ENCODE assay signal across 8 mouse cellular contexts in genomic region chr7:25279861-25280791, GRCm38 (mm10). TPM values are rescaled to one million over a fixed set of nuclear protein-coding genes. Genes with fewer than 3 reads are reported as not detected.
DNase-seq lines count a peak whose midpoint lies in the region; ATAC-seq lines count a peak whose summit lies in the region.

No protein-coding gene starts in this region.

- WGBS in forebrain, embryonic 12.5 days, result 0% methylated on average over 5 of the region's 6 CpGs
- 1% methylated on average over 6 of the region's 6 CpGs for WGBS in hindbrain, embryonic 10.5 days
- WGBS in limb, embryonic 12.5 days, result 0% methylated on average over 6 of the region's 6 CpGs
- WGBS in midbrain, embryonic 13.5 days, result 2% methylated on average over 6 of the region's 6 CpGs

- peaks cover 67% of the 10 kb centered on the region for H3K4me1 ChIP-seq in forebrain, embryonic 12.5 days
- peaks cover 84% of the 10 kb centered on the region for H3K4me1 ChIP-seq in hindbrain, embryonic 10.5 days (replicated peaks)
- peaks cover 72% of the 10 kb centered on the region for H3K4me1 ChIP-seq in limb, embryonic 12.5 days (replicated peaks)
- H3K4me1 ChIP-seq in midbrain, embryonic 13.5 days (replicated peaks), result peaks cover 76% of the 10 kb centered on the region

- H3K9me3 ChIP-seq in forebrain, embryonic 12.5 days, result no peaks in the 10 kb centered on the region
- H3K9me3 ChIP-seq in hindbrain, embryonic 10.5 days, result no peaks in the 10 kb centered on the region
- no peaks in the 10 kb centered on the region for H3K9me3 ChIP-seq in limb, embryonic 12.5 days
- H3K9me3 ChIP-seq in midbrain, embryonic 13.5 days, result no peaks in the 10 kb centered on the region

- H3K9ac ChIP-seq in forebrain, embryonic 12.5 days, result peak overlapping the region; percentile 89
- peak overlapping the region; percentile 82 for H3K9ac ChIP-seq in limb, embryonic 12.5 days (replicated peaks)
- peak overlapping the region; percentile 85 for H3K9ac ChIP-seq in midbrain, embryonic 13.5 days (replicated peaks)

- H3K4me2 ChIP-seq in forebrain, embryonic 12.5 days, result peak overlapping the region; percentile 96
- H3K4me2 ChIP-seq in limb, embryonic 12.5 days, result peak overlapping the region; percentile 98
- H3K4me2 ChIP-seq in midbrain, embryonic 13.5 days (replicated peaks), result peak overlapping the region; percentile 80

- peak overlapping the region; percentile 100 for H3K27ac ChIP-seq in forebrain, embryonic 12.5 days
- peak overlapping the region; percentile 98 for H3K27ac ChIP-seq in hindbrain, embryonic 10.5 days
- peak overlapping the region; percentile 100 for H3K27ac ChIP-seq in limb, embryonic 12.5 days
- peak overlapping the region; percentile 100 for H3K27ac ChIP-seq in midbrain, embryonic 13.5 days

- H3K36me3 ChIP-seq in forebrain, embryonic 12.5 days (replicated peaks), result peaks cover 4% of the 10 kb centered on the region
- peaks cover 8% of the 10 kb centered on the region for H3K36me3 ChIP-seq in hindbrain, embryonic 10.5 days
- peaks cover 9% of the 10 kb centered on the region for H3K36me3 ChIP-seq in limb, embryonic 12.5 days
- H3K36me3 ChIP-seq in midbrain, embryonic 13.5 days, result peaks cover 6% of the 10 kb centered on the region

- peak overlapping the region; percentile 92 for H3K4me3 ChIP-seq in forebrain, embryonic 12.5 days (replicated peaks)
- H3K4me3 ChIP-seq in hindbrain, embryonic 10.5 days, result peak overlapping the region; percentile 85
- peak overlapping the region; percentile 78 for H3K4me3 ChIP-seq in limb, embryonic 12.5 days (replicated peaks)
- peak overlapping the region; percentile 67 for H3K4me3 ChIP-seq in midbrain, embryonic 13.5 days (replicated peaks)

- no peaks in the 10 kb centered on the region for H3K27me3 ChIP-seq in forebrain, embryonic 12.5 days
- H3K27me3 ChIP-seq in hindbrain, embryonic 10.5 days (ENCODE audit: insufficient read depth, poor library complexity, severe bottlenecking), result no peaks in the 10 kb centered on the region
- H3K27me3 ChIP-seq in limb, embryonic 12.5 days, result no peaks in the 10 kb centered on the region
- H3K27me3 ChIP-seq in midbrain, embryonic 13.5 days, result no peaks in the 10 kb centered on the region

- peak; percentile 9 for ATAC-seq in forebrain, embryonic 12.5 days (ENCODE audit: low FRiP score)
- ATAC-seq in limb, embryonic 12.5 days (ENCODE audit: insufficient number of reproducible peaks, insufficient read depth, low FRiP score, low TSS enrichment, low read depth), result peak; percentile 62
- peak; percentile 12; the same call in 1 of the 2 replicates for ATAC-seq in midbrain, embryonic 13.5 days

- peak; percentile 39 for DNase-seq in ovary, postnatal 36 days (ENCODE audit: low spot score)
- no peak for DNase-seq in ovary, postnatal 14 days (ENCODE audit: low spot score)
- peak; percentile 59 to 73 for DNase-seq in adrenal gland, postnatal 36 days
- peak; percentile 44 for DNase-seq in hindbrain, embryonic 10.5 days (ENCODE audit: low spot score)
- DNase-seq in c-Kit-positive CD71-positive TER-119-positive erythroid progenitor cells, embryonic 14.5 days (ENCODE audit: low spot score), result no peak

RNA-seq across cellular contexts. Expression of gene Cic, which starts 12.6 kb away (rescaled TPM):
- 100 to 1,000 TPM in 1 of 2 experiments, 10 to 100 TPM in 1; 94.8 to 116 TPM for total RNA-seq in adrenal gland, postnatal 36 days (2021)
- 40.8 and 46.9 TPM in 2 replicates for polyA plus RNA-seq in forebrain, embryonic 12.5 days (2016; fragmentation: Nextera tagmentation; extraction: Ambion mirVana)
- 23.2 and 23.5 TPM in 2 replicates for polyA plus RNA-seq in hindbrain, embryonic 10.5 days (2016; fragmentation: Nextera tagmentation; extraction: Ambion mirVana)
- 34.9 and 38.7 TPM in 2 replicates for polyA plus RNA-seq in limb, embryonic 12.5 days (2016; fragmentation: Nextera tagmentation; extraction: Ambion mirVana)
- 37.6 and 44.2 TPM in 2 replicates for polyA plus RNA-seq in midbrain, embryonic 13.5 days (2015; fragmentation: Nextera tagmentation; extraction: Ambion mirVana)

RNA-seq across cellular contexts. Expression of gene Pafah1b3, which starts 17.7 kb away (rescaled TPM):
- 10 to 100 TPM; 32.7 to 34.0 TPM for total RNA-seq in adrenal gland, postnatal 36 days (2021)
- 378 and 384 TPM in 2 replicates for polyA plus RNA-seq in forebrain, embryonic 12.5 days (2016; fragmentation: Nextera tagmentation; extraction: Ambion mirVana)
- polyA plus RNA-seq in hindbrain, embryonic 10.5 days (2016; fragmentation: Nextera tagmentation; extraction: Ambion mirVana), result 271 and 384 TPM in 2 replicates
- polyA plus RNA-seq in limb, embryonic 12.5 days (2016; fragmentation: Nextera tagmentation; extraction: Ambion mirVana), result 288 and 295 TPM in 2 replicates
- polyA plus RNA-seq in midbrain, embryonic 13.5 days (2015; fragmentation: Nextera tagmentation; extraction: Ambion mirVana), result 665 and 668 TPM in 2 replicates

RNA-seq across cellular contexts. Expression of gene Prr19, which starts 21.1 kb away (rescaled TPM):
- not detected for total RNA-seq in adrenal gland, postnatal 36 days (2021)
- polyA plus RNA-seq in forebrain, embryonic 12.5 days (2016; fragmentation: Nextera tagmentation; extraction: Ambion mirVana), result 1.3 and 1.7 TPM in 2 replicates
- 1.2 and 2.1 TPM in 2 replicates for polyA plus RNA-seq in hindbrain, embryonic 10.5 days (2016; fragmentation: Nextera tagmentation; extraction: Ambion mirVana)
- 0.66 and 0.86 TPM in 2 replicates for polyA plus RNA-seq in limb, embryonic 12.5 days (2016; fragmentation: Nextera tagmentation; extraction: Ambion mirVana)
- polyA plus RNA-seq in midbrain, embryonic 13.5 days (2015; fragmentation: Nextera tagmentation; extraction: Ambion mirVana), result 2.1 and 3.1 TPM in 2 replicates

RNA-seq across cellular contexts. Expression of gene Tmem145, which starts 25.8 kb away (rescaled TPM):
- total RNA-seq in adrenal gland, postnatal 36 days (2021), result 1 to 10 TPM; 1.5 to 1.6 TPM
- polyA plus RNA-seq in forebrain, embryonic 12.5 days (2016; fragmentation: Nextera tagmentation; extraction: Ambion mirVana), result 11.9 and 12.1 TPM in 2 replicates
- 2.5 and 9.1 TPM in 2 replicates for polyA plus RNA-seq in hindbrain, embryonic 10.5 days (2016; fragmentation: Nextera tagmentation; extraction: Ambion mirVana)
- 1.1 and 1.3 TPM in 2 replicates for polyA plus RNA-seq in limb, embryonic 12.5 days (2016; fragmentation: Nextera tagmentation; extraction: Ambion mirVana)
- polyA plus RNA-seq in midbrain, embryonic 13.5 days (2015; fragmentation: Nextera tagmentation; extraction: Ambion mirVana), result 41.1 and 47.1 TPM in 2 replicates

RNA-seq across cellular contexts. Expression of gene Erf, which starts 29.6 kb away (rescaled TPM):
- total RNA-seq in adrenal gland, postnatal 36 days (2021), result 10 to 100 TPM; 25.4 to 40.9 TPM
- polyA plus RNA-seq in forebrain, embryonic 12.5 days (2016; fragmentation: Nextera tagmentation; extraction: Ambion mirVana), result 10.3 and 13.0 TPM in 2 replicates
- 8.0 and 8.6 TPM in 2 replicates for polyA plus RNA-seq in hindbrain, embryonic 10.5 days (2016; fragmentation: Nextera tagmentation; extraction: Ambion mirVana)
- polyA plus RNA-seq in limb, embryonic 12.5 days (2016; fragmentation: Nextera tagmentation; extraction: Ambion mirVana), result 22.3 and 24.3 TPM in 2 replicates
- polyA plus RNA-seq in midbrain, embryonic 13.5 days (2015; fragmentation: Nextera tagmentation; extraction: Ambion mirVana), result 4.4 and 5.7 TPM in 2 replicates

Comparison
In these comparisons a context has a peak if more than half of its experiments do, and no peak if none do; other contexts are left out.
1. DNase-seq: peak in ovary, postnatal 36 days (single experiment), adrenal gland, postnatal 36 days (2 of 2) and hindbrain, embryonic 10.5 days (single experiment); none in ovary, postnatal 14 days (single experiment) and c-Kit-positive CD71-positive TER-119-positive erythroid progenitor cells, embryonic 14.5 days (single experiment).
2. ATAC-seq: peak in every context shown above with its lines; median percentile 62 in limb, embryonic 12.5 days; 12 in midbrain, embryonic 13.5 days; 9 in forebrain, embryonic 12.5 days.
3. Peak in every context shown above with its lines, with median percentiles within 50 percentile points of each other: H3K27ac ChIP-seq, H3K4me2 ChIP-seq, H3K4me3 ChIP-seq and H3K9ac ChIP-seq.